ENCODE assay signal across 23 mouse cellular contexts in genomic region chr10:75530322-75530721, GRCm38 (mm10). TPM values are rescaled to one million over a fixed set of nuclear protein-coding genes. Genes with fewer than 3 reads are reported as not detected.
DNase-seq lines count a peak whose midpoint lies in the region; TF ChIP-seq lines count a peak whose summit lies in the region.
"Had no signal": no experiment of that assay in that cellular context is flagged by ENCODE, and none has a peak within 500 bp of the region (broad histone marks: within the 10 kb centered on the region; RNA-seq: fewer than 3 reads in every experiment).

No protein-coding gene starts in this region.

- TF ChIP-seq POLR2A in spleen, adult 2 months (IDR thresholded peaks at IDR 0.05; ENCODE audit: low read depth, low read length): no peak
- TF ChIP-seq POLR2A in thymus, adult 2 months (IDR thresholded peaks at IDR 0.05; ENCODE audit: control insufficient read depth, extremely low read depth, insufficient read depth, low read length, poor library complexity): no peak
- TF ChIP-seq POLR2A in myocyte (IDR thresholded peaks at IDR 0.05; ENCODE audit: insufficient read length, low read depth): no peak

- no peak overlapping the region for H3ac ChIP-seq in myocyte (ENCODE audit: control insufficient read depth, insufficient read length)

- DNase-seq in heart, adult 11 months: peak; percentile 57
- no peak for DNase-seq in heart, postnatal 14 days
- no peak for DNase-seq in spleen, adult 2 months (ENCODE audit: low read depth in 1 of 2, low spot score in 2 of 2)
- DNase-seq in spleen, adult 12 weeks (ENCODE audit: low spot score): no peak
- DNase-seq in thymus, adult 2 months: no peak
- DNase-seq in thymus, postnatal 0 days (ENCODE audit: low spot score): no peak
- DNase-seq in liver: no peak
- DNase-seq: adrenal gland, adult 8-10 months; adrenal gland, postnatal 14 days; adrenal gland, postnatal 36 days; cerebellum, adult 11-12 months; cerebellum, adult 2 months; cerebellum, adult 9-10 months; cerebellum, postnatal 10 days; cerebellum, postnatal 25 days had no signal

- H3K36me3 ChIP-seq in spleen, adult 2 months (ENCODE audit: control insufficient read depth, insufficient read depth, low read length): peaks cover 22% of the 10 kb centered on the region
- peaks cover 16% of the 10 kb centered on the region for H3K36me3 ChIP-seq in thymus, adult 2 months (ENCODE audit: control insufficient read depth, insufficient read depth, low read length)
- H3K36me3 ChIP-seq in myocyte (ENCODE audit: control insufficient read depth, insufficient read depth): peaks cover 48% of the 10 kb centered on the region

- H3K79me2 ChIP-seq in myocyte (ENCODE audit: control insufficient read depth, insufficient read depth): peaks cover 69% of the 10 kb centered on the region

- intact Hi-C loops in heart, postnatal 14 days (cut with DNase I): no loop called here

- peaks cover 3% of the 10 kb centered on the region; the same call in 1 of the 2 replicates for H3K4me1 ChIP-seq in spleen, adult 2 months (ENCODE audit: control insufficient read depth, insufficient read depth, insufficient read length)
- peaks cover 24% of the 10 kb centered on the region for H3K4me1 ChIP-seq in thymus, adult 2 months (replicated peaks; ENCODE audit: control insufficient read depth, insufficient read depth, low read length)
- H3K4me1 ChIP-seq: embryonic facial prominence, embryonic 10.5 days; embryonic facial prominence, embryonic 12.5 days; forebrain, embryonic 13.5 days; forebrain, embryonic 15.5 days had no signal

- no peaks in the 10 kb centered on the region for H3K27me3 ChIP-seq in spleen, adult 2 months (ENCODE audit: control insufficient read depth, insufficient read depth, low read length)
- H3K27me3 ChIP-seq in thymus, adult 2 months (ENCODE audit: control insufficient read depth, insufficient read depth, low read length): no peaks in the 10 kb centered on the region
- H3K27me3 ChIP-seq in myocyte (ENCODE audit: control insufficient read depth, insufficient read depth, insufficient read length): no peaks in the 10 kb centered on the region
- H3K27me3 ChIP-seq: embryonic facial prominence, embryonic 12.5 days; forebrain, embryonic 13.5 days; forebrain, embryonic 15.5 days; Patski had no signal

- no peak overlapping the region for H3K4me3 ChIP-seq in spleen, adult 2 months (ENCODE audit: extremely low read depth, insufficient read depth, insufficient read length)
- H3K4me3 ChIP-seq in thymus, adult 2 months (ENCODE audit: control insufficient read depth, insufficient read depth, low read length): no peak overlapping the region
- H3K4me3 ChIP-seq in myocyte: no peak overlapping the region
- H3K4me3 ChIP-seq: embryonic facial prominence, embryonic 10.5 days; embryonic facial prominence, embryonic 12.5 days; forebrain, embryonic 13.5 days; forebrain, embryonic 15.5 days had no signal

- TF ChIP-seq CTCF in spleen, adult 2 months (IDR thresholded peaks at IDR 0.05; ENCODE audit: extremely low read depth, insufficient read depth, insufficient read length, insufficient replicate concordance): no peak
- no peak for TF ChIP-seq CTCF in thymus, adult 2 months (IDR thresholded peaks at IDR 0.05; ENCODE audit: borderline replicate concordance, control insufficient read depth, extremely low read depth, insufficient read depth, low read length, poor library complexity)

- H3K4me2 ChIP-seq in myocyte (ENCODE audit: low read depth): peak overlapping the region; percentile 55
- H3K4me2 ChIP-seq: embryonic facial prominence, embryonic 12.5 days; forebrain, embryonic 13.5 days; forebrain, embryonic 15.5 days had no signal

- WGBS in spleen, adult 2 months: 69% methylated on average over 2 of the region's 2 CpGs
- WGBS in thymus, adult 2 months: 80% methylated on average over 2 of the region's 2 CpGs

- 0 out of 2 replicates have a peak overlapping the region, but pooled peaks have one; percentile 41 for H3K27ac ChIP-seq in spleen, adult 2 months (ENCODE audit: insufficient read depth, low read length)
- peak overlapping the region; percentile 28; the same call in 1 of the 2 replicates for H3K27ac ChIP-seq in thymus, adult 2 months (ENCODE audit: control insufficient read depth, insufficient read depth, low read length)
- H3K27ac ChIP-seq: embryonic facial prominence, embryonic 10.5 days; embryonic facial prominence, embryonic 12.5 days; forebrain, embryonic 13.5 days; forebrain, embryonic 15.5 days had no signal

TF ChIP-seq in myocyte, 11 proteins besides CTCF, POLR2A, EP300 and RAD21:
- TF ChIP-seq REST (IDR thresholded peaks at IDR 0.05; ENCODE audit: insufficient read depth, insufficient read length) (no peak), POLR2AphosphoS2 (IDR thresholded peaks at IDR 0.05; ENCODE audit: insufficient read length, low read depth) (no peak), TCF3 (IDR thresholded peaks at IDR 0.05; ENCODE audit: insufficient read length, low read depth) (no peak), MYOD1 (IDR thresholded peaks at IDR 0.05; ENCODE audit: control insufficient read depth in 1 of 3, insufficient read length in 2 of 3, low read depth in 2 of 3) (no peak), TCF12 (IDR thresholded peaks at IDR 0.05; ENCODE audit: insufficient read depth, poor library complexity, severe bottlenecking) (no peak), E2F4 (IDR thresholded peaks at IDR 0.05; ENCODE audit: insufficient read depth) (no peak), MYOG (IDR thresholded peaks at IDR 0.05; ENCODE audit: control insufficient read depth in 1 of 3, insufficient read depth in 1 of 3, insufficient read length in 2 of 3, low read depth in 2 of 3) (no peak), MAX (IDR thresholded peaks at IDR 0.05; ENCODE audit: low read depth) (no peak), USF1 (IDR thresholded peaks at IDR 0.05; ENCODE audit: low read depth) (no peak), CEBPB (IDR thresholded peaks at IDR 0.05; ENCODE audit: insufficient read depth, poor library complexity, severe bottlenecking) (no peak), SRF (IDR thresholded peaks at IDR 0.05; ENCODE audit: control insufficient read depth, insufficient read length, low read depth) (no peak)

RNA-seq across cellular contexts. Expression of gene Gucd1, which starts 12.6 kb away (rescaled TPM):
- total RNA-seq in heart, postnatal 14 days (2021): 10 to 100 TPM; 43.8 to 45.5 TPM
- 87.2 and 96.1 TPM in 2 replicates for polyA plus RNA-seq in spleen, adult 2 months (2012; rRNA removed)
- 77.0 and 80.5 TPM in 2 replicates for polyA plus RNA-seq in thymus, adult 2 months (2012; rRNA removed)
- 17.5 and 18.2 TPM in 2 replicates for polyA plus RNA-seq in thymus, postnatal 0 days (2015; fragmentation: Nextera tagmentation; extraction: Ambion mirVana)
- 17.5 TPM for polyA plus RNA-seq in myocyte (2012; fragmentation: generic; extraction: Trizol)

RNA-seq across cellular contexts. Expression of gene Snrpd3, which starts 13.0 kb away (rescaled TPM):
- 10 to 100 TPM; 56.0 to 68.3 TPM for total RNA-seq in heart, postnatal 14 days (2021)
- 12.8 and 13.2 TPM in 2 replicates for polyA plus RNA-seq in spleen, adult 2 months (2012; rRNA removed)
- 25.1 and 28.3 TPM in 2 replicates for polyA plus RNA-seq in thymus, adult 2 months (2012; rRNA removed)
- polyA plus RNA-seq in thymus, postnatal 0 days (2015; fragmentation: Nextera tagmentation; extraction: Ambion mirVana): 149 and 167 TPM in 2 replicates
- polyA plus RNA-seq in myocyte (2012; fragmentation: generic; extraction: Trizol): 195 TPM

RNA-seq across cellular contexts. Expression of gene Lrrc75b, which starts 29.8 kb away (rescaled TPM):
- 1 to 10 TPM; 1.3 to 1.5 TPM for total RNA-seq in heart, postnatal 14 days (2021)
- polyA plus RNA-seq in spleen, adult 2 months (2012; rRNA removed): 1.3 and 1.7 TPM in 2 replicates
- 1.8 and 2.2 TPM in 2 replicates for polyA plus RNA-seq in thymus, adult 2 months (2012; rRNA removed)
- polyA plus RNA-seq in thymus, postnatal 0 days (2015; fragmentation: Nextera tagmentation; extraction: Ambion mirVana): 0.41 and 0.86 TPM in 2 replicates
- polyA plus RNA-seq in myocyte (2012; fragmentation: generic; extraction: Trizol): 1.1 TPM
- polyA plus RNA-seq: G1E had no signal

RNA-seq across cellular contexts. Expression of gene Ggt1, which starts 31.1 kb away (rescaled TPM):
- total RNA-seq in heart, postnatal 14 days (2021): not detected
- 15.5 and 19.1 TPM in 2 replicates for polyA plus RNA-seq in spleen, adult 2 months (2012; rRNA removed)
- polyA plus RNA-seq in thymus, adult 2 months (2012; rRNA removed): 5.6 and 6.9 TPM in 2 replicates
- polyA plus RNA-seq in thymus, postnatal 0 days (2015; fragmentation: Nextera tagmentation; extraction: Ambion mirVana): 0.90 and 1.5 TPM in 2 replicates
- 0.06 TPM for polyA plus RNA-seq in myocyte (2012; fragmentation: generic; extraction: Trizol)
- total RNA-seq: adrenal gland, postnatal 14 days; adrenal gland, postnatal 36 days; G1E had no signal
- polyA plus RNA-seq: G1E had no signal

RNA-seq across cellular contexts. Expression of gene Ggt5, which starts 58.8 kb away (rescaled TPM):
- 10 to 100 TPM in 1 of 2 experiments, 1 to 10 TPM in 1; 8.3 to 10.7 TPM for total RNA-seq in heart, postnatal 14 days (2021)
- polyA plus RNA-seq in spleen, adult 2 months (2012; rRNA removed): 60.0 and 70.9 TPM in 2 replicates
- polyA plus RNA-seq in thymus, adult 2 months (2012; rRNA removed): 49.5 and 73.6 TPM in 2 replicates
- polyA plus RNA-seq in thymus, postnatal 0 days (2015; fragmentation: Nextera tagmentation; extraction: Ambion mirVana): 11.9 and 12.0 TPM in 2 replicates
- 0.22 TPM for polyA plus RNA-seq in myocyte (2012; fragmentation: generic; extraction: Trizol)
- polyA plus RNA-seq: C2C12, G1E, Patski had no signal
